9 mouse cellular contexts compared by ENCODE assay signal in the genomic region with DNA sequence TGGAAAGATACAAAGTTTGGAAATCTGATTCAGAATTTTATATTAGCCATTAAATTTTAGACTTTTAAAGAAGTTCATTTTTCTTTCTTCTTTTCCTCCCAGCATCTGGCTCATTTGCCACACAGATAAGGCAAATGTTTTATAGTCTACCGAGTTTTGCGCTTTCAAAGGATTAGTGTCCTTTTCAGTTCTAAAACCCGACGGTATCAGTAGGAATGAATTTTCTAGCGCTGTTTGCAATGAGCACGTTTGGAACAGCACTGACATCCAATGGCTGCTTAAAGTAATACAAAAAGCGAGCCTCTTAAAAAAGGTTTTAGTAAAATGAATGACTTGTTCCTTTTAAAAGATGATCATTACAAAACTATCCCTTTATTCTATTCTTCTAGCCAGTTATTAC. TPM values are rescaled to one million over a fixed set of nuclear protein-coding genes. Genes with fewer than 3 reads are reported as not detected.
A peak's percentile ranks its signal among the peaks of the same experiment; 100 is the strongest.
DNase-seq lines count a peak whose midpoint lies in the region; ATAC-seq and TF ChIP-seq lines count a peak whose summit lies in the region.
"Had no signal": no experiment of that assay in that cellular context is flagged by ENCODE, and none has a peak within 500 bp of the region (broad histone marks: within the 10 kb centered on the region; RNA-seq: fewer than 3 reads in every experiment).

No protein-coding gene starts in this region.

- peak overlapping the region; percentile 62 for H3K9ac ChIP-seq in forebrain, embryonic 15.5 days (replicated peaks)

- no peaks in the 10 kb centered on the region for H3K27me3 ChIP-seq in forebrain, embryonic 15.5 days

- no peaks in the 10 kb centered on the region for H3K9me3 ChIP-seq in forebrain, embryonic 15.5 days

- no peaks in the 10 kb centered on the region for H3K36me3 ChIP-seq in forebrain, embryonic 15.5 days

- WGBS in forebrain, embryonic 15.5 days, result 0% methylated on average over 7 of the region's 7 CpGs

- peak; percentile 34 to 44 for DNase-seq in layer of hippocampus, adult 2 months (ENCODE audit: low spot score in 2 of 2)
- DNase-seq in layer of hippocampus, adult 9-10 months (ENCODE audit: low spot score), result no peak
- DNase-seq in brain, adult 2 months (ENCODE audit: low read depth, low spot score), result peak; percentile 84
- peak; percentile 28 for DNase-seq in kidney, postnatal 10 days
- peak; percentile 3 for DNase-seq in mesoderm, embryonic 11.5 days (ENCODE audit: low read depth, low spot score)
- DNase-seq in frontal cortex, postnatal 14 days (ENCODE audit: low spot score in 2 of 2), result no peak

- H3K4me1 ChIP-seq in forebrain, embryonic 15.5 days, result peaks cover 20% of the 10 kb centered on the region

- ATAC-seq in forebrain, embryonic 15.5 days (replicated peaks), result no peak
- ATAC-seq in inflammation-experienced regulatory T-cells, adult 6 months, result no peak

- peak overlapping the region; percentile 99 for H3K27ac ChIP-seq in layer of hippocampus, adult 2 months
- H3K27ac ChIP-seq in forebrain, embryonic 15.5 days (replicated peaks), result peak overlapping the region; percentile 99

- TF ChIP-seq CTCF in layer of hippocampus, adult 2 months (conservative IDR thresholded peaks at IDR 0.05), result peak; percentile 79

- H3K4me3 ChIP-seq in layer of hippocampus, adult 2 months, result peak overlapping the region; percentile 81
- H3K4me3 ChIP-seq in forebrain, embryonic 15.5 days, result peak overlapping the region; percentile 94

- H3K4me2 ChIP-seq in forebrain, embryonic 15.5 days (replicated peaks), result peak overlapping the region; percentile 84

RNA-seq across cellular contexts. Expression of gene Lpxn, which starts 1.1 kb away (rescaled TPM):
- 1 to 10 TPM; 1.1 to 1.3 TPM for total RNA-seq in layer of hippocampus, adult 2 months (2021)
- polyA plus RNA-seq in forebrain, embryonic 15.5 days (2015; fragmentation: Nextera tagmentation; extraction: Ambion mirVana), result 0.68 and 0.98 TPM in 2 replicates
- polyA plus RNA-seq in inflammation-experienced regulatory T-cells, adult 6 months (2017; shearing (Covaris generic)), result 100 to 1,000 TPM; 257 to 302 (median 261) TPM

RNA-seq across cellular contexts. Expression of gene Zfp91, which starts 1.1 kb away (rescaled TPM):
- total RNA-seq in layer of hippocampus, adult 2 months (2021), result 10 to 100 TPM; 87.6 to 94.8 TPM
- 15.6 and 15.9 TPM in 2 replicates for polyA plus RNA-seq in forebrain, embryonic 15.5 days (2015; fragmentation: Nextera tagmentation; extraction: Ambion mirVana)
- 10 to 100 TPM; 17.7 to 22.3 (median 19.1) TPM for polyA plus RNA-seq in inflammation-experienced regulatory T-cells, adult 6 months (2017; shearing (Covaris generic))

RNA-seq across cellular contexts. Expression of gene Cntf, which starts 31.6 kb away (rescaled TPM):
- 1 to 10 TPM; 3.1 to 4.1 TPM for total RNA-seq in layer of hippocampus, adult 2 months (2021)
- 1.2 and 2.0 TPM in 2 replicates for polyA plus RNA-seq in forebrain, embryonic 15.5 days (2015; fragmentation: Nextera tagmentation; extraction: Ambion mirVana)
- polyA plus RNA-seq in inflammation-experienced regulatory T-cells, adult 6 months (2017; shearing (Covaris generic)), result 1 to 10 TPM; 2.4 to 4.2 (median 3.7) TPM

RNA-seq across cellular contexts. Expression of gene Gm5244, which starts 49.4 kb away (rescaled TPM):
- not detected for total RNA-seq in layer of hippocampus, adult 2 months (2021)
- not detected in 2 replicates for polyA plus RNA-seq in forebrain, embryonic 15.5 days (2015; fragmentation: Nextera tagmentation; extraction: Ambion mirVana)
- under 1 TPM; 0.47 to 0.91 (median 0.54) TPM for polyA plus RNA-seq in inflammation-experienced regulatory T-cells, adult 6 months (2017; shearing (Covaris generic))
- total RNA-seq: common myeloid progenitor, adult 5-6 weeks had no signal

Comparison
In these comparisons a context has a peak if more than half of its experiments do, and no peak if none do; other contexts are left out.
1. DNase-seq: peak in layer of hippocampus, adult 2 months (2 of 2), brain, adult 2 months (single experiment), kidney, postnatal 10 days (single experiment) and mesoderm, embryonic 11.5 days (single experiment); none in layer of hippocampus, adult 9-10 months (single experiment) and frontal cortex, postnatal 14 days (0 of 2).
2. RNA of gene Lpxn, which starts 1.1 kb away (polyA plus RNA-seq): 257 to 302 TPM in inflammation-experienced regulatory T-cells, adult 6 months; 0.68 to 0.98 TPM in forebrain, embryonic 15.5 days; every median in the first group is over 100 times any median in the second.